Mouse (Mus musculus) large intestine, adult 2 months (tissue): ENCODE results near the gene Dnaaf5. TPM values are rescaled to one million over a fixed set of nuclear protein-coding genes. Genes with fewer than 3 reads are reported as not detected.

Experiments used
- DNase-seq: peaks from one replicate; pipeline ENCODE4 v3.0.0-alpha.2; 2012; ENCODE audit warnings: low read depth, low spot score
- WGBS: fragments of 180-500 bp; shearing (Covaris S2); methylation state at CpG from one replicate; pipeline ENCODE4 v1.1.7; 2018; 5-methylcytosine and 5-hydroxymethylcytosine counted together
- polyA plus RNA-seq: library from polyadenylated mRNA; depleted of rRNA; stranded (reverse); fragments of >200 nt; gene quantifications from 2 replicates; pipeline ENCODE4 v1.2.3, GENCODE M21; 2012; rRNA removed

The Dnaaf5 gene
- polyA plus RNA-seq, result 9.7 and 13.3 TPM in 2 replicates

GRCm38 (mm10) chr5:139149681-139150602 lies at the start of gene Dnaaf5, which contains the start of gene Prkar1b:
Dnaaf5 (plus strand) TSS chr5:139150223.
Prkar1b (minus strand) TSS chr5:139150001.
- WGBS, result under 1% methylated on average over 83 of the region's 87 CpGs
- peak; percentile 97 for DNase-seq

GRCm38 (mm10) chr5:139101783-139102182 lies 48.2 kb upstream of the Dnaaf5 start:
- no peak for DNase-seq
- WGBS, result 75% methylated on average over 6 of the region's 6 CpGs

- WGBS, result 55% methylated on average over 9 of the region's 9 CpGs
- DNase-seq, result no peak
These were observed 42.2 kb upstream of the Dnaaf5 start for GRCm38 (mm10) chr5:139107815-139108214.

GRCm38 (mm10) chr5:139110140-139110855 lies 39.7 kb upstream of the Dnaaf5 start:
- WGBS, result 68% methylated on average over 2 of the region's 2 CpGs
- DNase-seq, result no peak

GRCm38 (mm10) chr5:139111991-139112390 lies 38.0 kb upstream of the Dnaaf5 start:
- 46% methylated on average over 9 of the region's 9 CpGs for WGBS
- no peak for DNase-seq

- no peak for DNase-seq
- WGBS, result 58% methylated on average over 9 of the region's 9 CpGs
These were observed 37.6 kb upstream of the Dnaaf5 start for GRCm38 (mm10) chr5:139112418-139112817.

GRCm38 (mm10) chr5:139114876-139115275 lies 35.1 kb upstream of the Dnaaf5 start:
- WGBS, result 68% methylated on average over 4 of the region's 4 CpGs
- DNase-seq, result no peak

GRCm38 (mm10) chr5:139115507-139115906 lies 34.5 kb upstream of the Dnaaf5 start:
- no peak for DNase-seq
- 75% methylated on average over 7 of the region's 7 CpGs for WGBS

GRCm38 (mm10) chr5:139118139-139118960 lies 31.7 kb upstream of the Dnaaf5 start:
- 62% methylated on average over 5 of the region's 5 CpGs for WGBS
- DNase-seq, result no peak

- DNase-seq, result no peak
These were observed 31.1 kb upstream of the Dnaaf5 start for GRCm38 (mm10) chr5:139118961-139119276.

GRCm38 (mm10) chr5:139125717-139126116 lies 24.3 kb upstream of the Dnaaf5 start:
- WGBS, result 91% methylated on average over 3 of the region's 3 CpGs
- no peak for DNase-seq

More at GRCm38 (mm10) chr5:139118961-139119276, 31.1 kb upstream of the Dnaaf5 start:
- WGBS, result 71% methylated on average over 2 of the region's 2 CpGs

- WGBS, result 25% methylated on average over 12 of the region's 12 CpGs
- no peak for DNase-seq
These were observed 21.5 kb upstream of the Dnaaf5 start for GRCm38 (mm10) chr5:139128476-139129065.

GRCm38 (mm10) chr5:139129078-139129477 lies 20.9 kb upstream of the Dnaaf5 start:
- 17% methylated on average over 12 of the region's 12 CpGs for WGBS
- DNase-seq, result no peak

GRCm38 (mm10) chr5:139129572-139130151 lies 20.4 kb upstream of the Dnaaf5 start:
- WGBS, result 8% methylated on average over 52 of the region's 55 CpGs
- no peak for DNase-seq

GRCm38 (mm10) chr5:139130351-139130750 lies 19.7 kb upstream of the Dnaaf5 start:
- WGBS, result 90% methylated on average over 5 of the region's 5 CpGs
- no peak for DNase-seq

GRCm38 (mm10) chr5:139134501-139134900 lies 15.5 kb upstream of the Dnaaf5 start:
- 79% methylated on average over 8 of the region's 8 CpGs for WGBS

GRCm38 (mm10) chr5:139136341-139136740 lies 13.7 kb upstream of the Dnaaf5 start:
- DNase-seq, result no peak
- WGBS, result 49% methylated on average over 1 of the region's 1 CpGs

More at GRCm38 (mm10) chr5:139134501-139134900, 15.5 kb upstream of the Dnaaf5 start:
- DNase-seq, result no peak

- 93% methylated on average over 6 of the region's 6 CpGs for WGBS
- DNase-seq, result no peak
These were observed 12.8 kb upstream of the Dnaaf5 start for GRCm38 (mm10) chr5:139137176-139137575.
